Mouse (Mus musculus) kidney, adult 18-20 months (tissue): ENCODE results near the gene Map2k5.

ENCODE experiments used
- DNase-seq: peaks from one replicate; pipeline ENCODE4 v3.0.0; 2021

Map2k5 gene

DNA sequence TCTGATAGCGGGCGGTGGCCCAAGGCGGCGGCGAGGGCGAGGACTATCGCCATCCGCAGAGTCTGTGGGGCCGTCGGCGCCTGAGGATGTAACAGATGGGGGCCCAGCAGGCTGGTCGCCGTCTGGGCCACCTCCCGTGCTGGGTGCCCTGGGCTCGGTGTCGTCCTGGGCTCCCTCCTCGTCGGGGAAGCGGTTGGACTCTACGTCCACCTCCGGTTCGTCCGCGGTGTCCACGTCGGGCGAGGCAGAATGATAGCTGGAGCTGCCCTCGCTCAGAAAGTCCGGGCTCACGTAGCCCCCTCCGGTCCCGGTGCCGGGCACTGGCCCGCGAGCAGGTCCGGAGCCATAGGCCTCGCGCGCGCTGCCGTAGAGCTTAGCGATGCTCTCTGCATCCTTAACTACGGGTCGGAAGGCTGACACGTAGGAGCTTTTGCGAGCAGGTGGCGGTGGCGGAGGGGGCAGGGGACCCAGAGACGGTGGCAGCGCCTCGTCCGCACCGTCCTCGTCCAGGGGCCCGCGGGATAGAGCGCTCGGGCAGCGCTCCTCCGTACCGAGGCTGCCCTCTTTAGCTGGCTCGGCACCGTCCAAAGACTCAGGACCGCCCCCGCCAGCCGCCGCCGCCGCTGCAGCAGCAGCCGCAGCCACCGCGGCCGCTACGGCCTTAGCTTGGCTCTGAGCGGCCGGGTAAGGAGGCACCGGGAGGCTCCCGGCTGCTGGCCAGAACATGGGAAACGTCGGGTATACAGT is 233.0 kb downstream of the Map2k5 start:
- no peak for DNase-seq

DNA sequence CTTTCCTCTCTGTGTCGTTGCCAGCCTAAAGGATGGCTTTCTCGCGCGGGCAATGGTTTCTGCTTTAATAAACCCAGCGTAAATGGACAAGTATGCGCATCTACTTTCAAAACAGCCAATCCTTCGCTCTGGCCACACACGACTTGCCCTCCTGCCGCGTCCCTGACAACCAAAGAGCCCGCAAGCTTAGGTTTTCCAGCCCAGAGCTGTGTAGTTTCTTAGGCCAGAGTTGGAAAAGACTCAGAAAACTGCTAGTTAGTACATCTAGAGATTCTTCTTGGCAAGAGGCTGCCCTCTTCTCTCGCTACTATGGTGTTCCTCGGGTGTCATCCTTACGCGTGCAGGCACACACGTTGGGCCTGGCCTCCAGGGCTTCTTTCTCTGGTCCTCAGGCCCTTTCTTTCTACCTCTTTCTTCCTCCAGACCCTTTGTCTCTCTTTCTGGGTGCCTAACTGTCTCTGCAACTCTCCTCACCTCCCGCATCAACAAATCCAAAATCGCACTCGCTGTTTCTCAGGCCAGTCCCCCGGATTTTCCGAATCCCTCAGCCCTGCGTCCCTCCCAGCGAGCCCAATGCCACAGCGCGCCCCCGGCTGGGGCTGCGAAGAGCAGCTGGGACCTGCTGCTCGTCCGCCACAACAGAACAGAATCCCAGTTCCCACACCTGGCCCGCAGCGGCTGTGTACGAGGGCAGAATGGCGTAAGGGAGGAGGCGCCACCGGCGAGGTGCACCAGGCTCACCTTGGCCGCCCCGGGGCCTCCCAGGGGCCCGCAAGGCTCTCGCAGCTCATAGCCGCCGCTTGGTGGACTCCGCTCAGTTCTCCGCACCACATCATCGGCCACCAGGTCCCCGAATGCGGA is 233.8 kb downstream of the Map2k5 start:
- DNase-seq: no peak

DNA sequence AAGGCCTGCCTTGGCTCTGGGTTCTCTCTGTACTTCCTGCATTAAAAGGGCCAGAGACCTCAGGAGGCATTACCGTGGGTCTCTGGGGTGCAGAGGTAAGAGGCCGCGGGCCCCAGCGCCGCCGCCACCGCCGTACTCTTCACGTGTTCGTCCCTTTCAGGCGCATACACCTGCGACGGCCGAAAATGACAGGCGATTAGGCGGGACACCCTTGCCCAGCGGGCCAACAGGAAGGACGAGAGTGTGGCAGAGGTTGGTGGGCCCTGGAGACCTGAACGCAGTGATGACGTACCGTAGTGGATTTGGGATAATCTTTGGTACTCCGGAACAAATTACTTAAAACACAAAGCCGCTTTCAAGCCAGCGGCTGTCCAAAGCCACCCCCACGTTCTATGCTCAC is 234.5 kb downstream of the Map2k5 start:
- DNase-seq: no peak

DNA sequence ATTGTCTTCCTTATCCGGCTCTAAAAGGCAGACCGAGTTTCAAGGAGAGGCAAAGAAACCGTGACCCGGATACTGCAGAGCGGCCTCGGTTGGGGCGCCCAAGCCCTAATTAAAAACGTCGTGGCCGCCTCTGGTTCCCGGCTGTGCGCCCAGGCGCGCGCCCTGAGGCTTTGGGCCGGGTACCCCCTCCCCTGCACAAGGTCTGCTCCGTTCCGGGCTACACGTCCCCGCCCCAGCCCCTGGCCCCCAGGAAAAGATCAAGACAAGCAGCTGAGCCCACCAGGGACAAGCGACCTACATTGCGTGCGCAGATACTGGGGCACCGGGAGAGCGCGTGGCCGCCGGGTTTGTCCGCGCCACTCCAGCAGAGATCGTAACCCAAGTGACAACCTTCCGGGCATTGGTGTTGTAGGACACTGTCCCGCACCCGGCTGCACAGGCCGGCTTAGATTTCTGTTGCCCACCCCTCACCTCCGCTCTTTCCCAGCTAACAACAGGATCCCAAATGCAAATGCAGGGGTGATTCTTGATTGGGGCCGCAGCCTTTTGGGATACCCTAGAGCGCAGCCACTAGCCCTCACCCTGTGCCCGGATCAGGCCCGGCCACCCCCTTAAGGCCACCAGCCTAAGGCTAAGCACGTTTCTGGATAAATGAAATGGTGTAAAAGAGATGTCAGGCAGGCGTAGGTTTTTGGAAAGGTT is 235.2 kb downstream of the Map2k5 start:
- no peak for DNase-seq

- no peak for DNase-seq
Observed at GRCm38 (mm10) chr9:63141641-63142334, 235.9 kb downstream of the Map2k5 start.

- no peak for DNase-seq
Observed at GRCm38 (mm10) chr9:63140211-63140610, 237.5 kb downstream of the Map2k5 start.

DNA sequence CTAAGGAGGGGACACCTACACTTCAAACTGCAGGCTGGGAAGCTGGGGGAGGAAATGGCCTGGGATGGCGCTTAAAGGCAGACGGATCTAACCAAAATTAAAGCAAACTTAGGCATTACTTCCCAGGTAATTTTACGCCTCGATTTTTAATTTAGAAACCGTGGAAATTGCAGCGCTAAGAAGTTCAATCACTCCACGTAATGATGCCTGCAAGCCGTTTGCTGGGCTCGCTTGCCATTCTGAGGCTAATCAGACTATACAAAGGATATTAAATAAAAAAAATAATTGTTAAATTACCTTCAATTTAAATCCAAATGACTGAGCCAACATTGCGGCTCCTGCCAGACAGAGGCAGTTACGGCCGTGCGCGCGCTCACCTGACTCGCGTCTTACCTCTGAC is 238.0 kb downstream of the Map2k5 start:
- DNase-seq: no peak

- DNase-seq: no peak
Observed at GRCm38 (mm10) chr9:63138481-63138967, 239.2 kb downstream of the Map2k5 start.

DNA sequence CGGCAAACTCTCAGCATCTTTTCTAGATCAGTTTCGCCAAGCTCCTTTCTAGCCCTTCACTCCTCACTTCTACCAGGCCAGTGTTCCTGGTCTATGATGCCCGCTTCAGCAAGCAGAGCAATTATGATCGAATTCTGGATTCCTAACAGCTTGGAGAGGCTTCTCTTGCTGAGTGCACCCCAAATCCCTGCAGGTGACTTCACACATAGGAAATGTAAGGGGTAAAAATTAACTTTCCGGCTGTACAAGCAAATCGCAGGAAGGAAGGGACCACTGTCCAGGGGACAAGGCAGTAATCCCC is 240.1 kb downstream of the Map2k5 start:
- DNase-seq: no peak

GRCm38 (mm10) chr9:63136756-63137614 is 240.7 kb downstream of the Map2k5 start:
- DNase-seq: no peak

- no peak for DNase-seq
Observed at GRCm38 (mm10) chr9:63136241-63136640, 241.5 kb downstream of the Map2k5 start.

DNA sequence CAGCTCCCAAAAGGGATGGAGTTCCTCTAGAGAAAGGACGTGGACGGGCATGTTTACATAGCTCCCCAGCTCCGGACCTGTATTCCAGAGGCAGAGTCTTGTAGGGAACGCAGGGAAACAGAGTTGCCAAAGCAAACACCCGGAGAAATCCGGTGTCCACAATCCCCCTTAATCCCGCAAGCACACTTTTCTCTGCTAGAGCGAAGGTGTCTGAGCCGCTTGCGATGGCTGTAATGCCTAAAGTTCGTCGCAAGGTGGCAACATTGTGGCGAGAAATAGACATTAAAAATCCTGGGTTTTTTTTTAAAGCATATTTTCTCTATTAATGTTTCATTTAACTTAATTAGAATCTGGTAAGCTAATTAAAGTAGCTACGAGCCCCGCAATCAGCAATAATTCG is 241.9 kb downstream of the Map2k5 start:
- peak; percentile 66 for DNase-seq

DNA sequence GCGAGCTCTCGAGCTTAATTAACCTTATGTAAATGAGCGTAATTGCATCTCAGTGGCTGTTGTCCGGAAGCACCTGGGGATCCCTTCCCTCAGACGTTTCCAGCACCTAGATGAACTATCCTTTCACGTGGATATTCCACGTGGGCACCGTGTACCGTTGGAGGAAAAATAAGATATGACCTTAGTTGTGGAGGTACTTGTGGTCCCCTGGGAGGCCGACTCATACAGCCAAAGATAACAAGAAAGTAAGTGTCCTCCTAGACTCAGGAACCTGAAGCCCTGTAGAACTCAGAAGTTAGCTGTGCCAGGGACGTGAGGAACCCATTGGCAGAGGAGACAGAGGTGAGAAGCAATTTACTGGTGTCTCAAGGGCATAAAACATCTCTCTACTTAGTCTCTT is 242.3 kb downstream of the Map2k5 start:
- no peak for DNase-seq

- no peak for DNase-seq
Observed at GRCm38 (mm10) chr9:63133659-63134058, 244.0 kb downstream of the Map2k5 start.

DNA sequence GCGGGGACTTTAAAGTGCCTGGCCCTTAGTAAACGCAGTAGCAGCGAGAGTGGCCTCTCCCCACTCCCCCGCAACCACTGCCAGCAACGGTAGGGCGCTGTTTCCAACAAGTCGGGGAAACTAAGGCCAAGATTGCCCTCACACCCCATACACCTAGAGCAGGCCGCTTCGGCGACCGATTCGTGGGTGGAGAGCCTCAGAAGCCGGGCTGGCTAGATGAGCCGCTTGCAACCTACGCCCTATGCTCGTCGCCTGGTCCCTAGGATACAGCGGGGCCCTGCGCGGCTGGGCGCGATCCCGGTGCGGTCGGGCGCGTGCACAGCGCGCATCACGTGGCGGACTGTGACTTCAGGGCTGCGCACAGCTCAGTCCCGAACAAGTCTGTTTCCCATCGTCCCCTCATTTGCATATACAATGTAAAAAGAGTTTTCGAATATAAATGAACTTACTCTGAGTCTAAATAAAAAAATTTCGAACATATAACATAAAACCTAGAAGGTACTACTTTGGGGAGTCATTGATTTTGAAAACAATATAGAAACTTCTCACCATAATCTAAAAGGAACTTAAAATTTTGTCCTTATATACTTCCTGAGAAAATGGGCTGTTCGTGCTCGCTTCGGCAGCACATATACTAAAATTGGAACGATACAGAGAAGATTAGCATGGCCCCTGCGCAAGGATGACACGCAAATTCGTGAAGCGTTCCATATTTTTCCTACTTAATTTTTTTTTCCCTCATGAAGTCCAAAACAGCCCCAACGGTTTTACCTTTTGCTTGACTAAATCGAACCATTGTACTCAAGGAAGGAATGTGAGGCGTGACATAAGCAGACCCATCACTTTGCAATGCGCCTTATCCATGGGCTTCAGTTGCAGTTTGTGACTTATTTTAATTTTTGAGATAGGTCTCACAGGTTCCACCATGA is 244.8 kb downstream of the Map2k5 start:
- peak; percentile 96 for DNase-seq

DNA sequence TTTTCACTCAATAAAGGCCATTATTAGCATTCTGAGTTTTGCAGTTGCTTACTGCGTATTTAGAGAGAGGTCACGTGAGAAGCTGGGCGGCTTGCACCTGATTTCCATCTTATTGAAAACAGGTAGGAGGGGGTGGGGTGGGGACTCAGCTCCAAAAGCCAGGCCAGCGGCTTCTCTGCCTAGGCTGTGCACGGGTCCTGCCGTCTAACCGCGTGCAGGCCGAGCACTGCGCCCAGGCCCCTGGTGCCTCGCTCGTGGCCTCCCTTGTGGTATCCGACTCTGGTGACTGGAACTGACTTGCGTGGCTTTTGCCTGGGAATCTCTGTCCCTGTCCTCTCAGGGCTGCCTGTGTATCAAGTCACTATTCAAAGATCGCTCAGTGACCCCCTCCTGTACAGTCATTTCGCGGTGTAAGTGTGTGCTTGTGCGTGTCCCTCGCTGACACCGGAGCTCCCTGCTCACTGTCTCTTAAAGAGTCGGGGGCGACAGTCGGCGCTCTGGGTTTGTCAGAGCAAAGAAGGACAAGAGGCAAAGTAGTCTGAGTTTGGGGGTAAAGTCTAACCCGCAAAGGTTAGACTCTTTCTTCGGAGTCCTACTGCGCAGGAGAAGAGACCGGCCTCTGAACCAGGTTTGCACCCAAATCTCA is 245.6 kb downstream of the Map2k5 start:
- DNase-seq: peak; percentile 76

GRCm38 (mm10) chr9:63129641-63130041 is 248.1 kb downstream of the Map2k5 start:
- DNase-seq: no peak

DNA sequence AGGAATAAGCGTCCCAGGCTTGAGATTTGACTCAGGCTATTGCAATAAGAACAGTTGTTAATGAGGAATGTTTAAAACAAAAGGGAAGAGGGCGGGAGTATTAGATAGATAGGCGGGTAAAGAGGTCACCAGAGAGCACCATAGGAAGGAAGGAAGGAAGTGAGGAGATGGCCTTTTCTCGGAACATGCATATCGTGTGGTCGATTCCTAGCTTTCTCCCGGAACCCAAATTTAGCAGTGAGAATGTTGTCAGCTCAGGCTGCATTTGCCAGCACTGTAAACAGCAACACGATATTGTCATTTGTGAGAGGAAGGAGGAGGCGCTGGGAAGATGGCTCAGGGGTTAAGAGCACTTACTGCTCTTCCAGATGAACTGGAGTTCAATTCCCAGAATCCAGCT is 253.2 kb downstream of the Map2k5 start:
- DNase-seq: no peak

- peak; percentile 91 for DNase-seq
Observed at GRCm38 (mm10) chr9:63123451-63124438, 254.0 kb downstream of the Map2k5 start.
